Mouse (Mus musculus): ENCODE data around the gene Gm3629.
"Not testable (repeated sequence)": the region's sequence is repeated elsewhere in the genome, so short reads cannot be mapped to it uniquely, and the experiment has no call there.

The Gm3629 gene

GRCm38 (mm10) chr14:6590513-6590912, at the start of gene Gm3629:
Gene Gm3629 (minus strand): TSS chr14:6590613.
- DNase-seq: not testable (repeated sequence)

DNA sequence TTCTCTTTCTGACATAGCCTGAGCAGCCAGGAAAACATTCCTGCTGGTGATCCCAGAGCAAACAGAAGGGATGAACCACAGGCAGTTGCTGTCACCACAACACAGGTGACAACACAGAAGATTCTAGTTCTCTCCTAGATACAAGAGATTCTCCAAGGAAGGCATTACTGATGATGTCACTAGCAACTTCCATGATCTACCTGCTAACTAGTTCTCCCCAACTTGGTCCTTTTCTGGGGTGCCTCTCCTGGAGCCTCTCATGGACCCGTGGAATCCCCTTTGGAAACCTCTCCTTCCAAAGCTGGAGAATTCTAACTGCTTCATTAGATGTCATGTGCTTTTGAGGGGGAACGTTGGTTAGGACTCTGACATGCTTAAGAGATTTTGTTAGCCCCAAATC, 31.9 kb upstream of the Gm3629 start, which contains the start of gene Gm3460:
Gene Gm3460 (minus strand): TSS at position 101 of the 400 bp plus-strand sequence.
- DNase-seq: not testable (repeated sequence)

GRCm38 (mm10) chr14:6606436-6606835, 16.0 kb upstream of the Gm3629 start:
- peak; percentile 1 for DNase-seq

- DNase-seq: peak; percentile 11
Measured at GRCm38 (mm10) chr14:6605004-6605403, 14.6 kb upstream of the Gm3629 start.

DNA sequence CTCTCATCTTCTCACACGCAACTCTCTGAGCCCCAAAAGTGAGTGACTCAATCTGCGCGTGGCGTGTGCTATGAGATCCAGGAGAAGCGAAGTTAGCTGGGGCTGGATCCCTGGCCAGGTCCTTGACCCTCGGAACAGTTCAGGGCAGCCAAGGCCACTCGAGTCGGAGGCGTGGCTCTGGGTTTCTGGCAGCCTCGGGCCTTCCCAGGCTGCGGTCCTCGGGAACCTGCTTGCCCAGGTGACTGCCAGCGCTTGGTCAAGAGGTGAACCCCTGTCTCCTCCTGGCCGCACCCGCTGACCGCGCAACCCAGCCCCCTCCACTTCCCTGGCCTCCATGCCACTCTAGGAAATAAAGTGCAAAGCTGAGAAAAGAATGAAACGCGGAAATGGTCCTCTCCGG, 14.1 kb upstream of the Gm3629 start:
- peak; percentile 12 for DNase-seq

- not testable (repeated sequence) for DNase-seq
Measured at GRCm38 (mm10) chr14:6537190-6537589, 53.2 kb downstream of the Gm3629 start, which contains the start of gene Gm8356. Gene Gm8356 (minus strand): TSS chr14:6537290.

All from lung, postnatal 10 days (tissue).